Mouse (Mus musculus): ENCODE data around the gene Maip1. TPM values are rescaled to one million over a fixed set of nuclear protein-coding genes. Genes with fewer than 3 reads are reported as not detected.

Gene Maip1
- polyA plus RNA-seq, 1 experiment from 2014 or later: 11.1 TPM

DNA sequence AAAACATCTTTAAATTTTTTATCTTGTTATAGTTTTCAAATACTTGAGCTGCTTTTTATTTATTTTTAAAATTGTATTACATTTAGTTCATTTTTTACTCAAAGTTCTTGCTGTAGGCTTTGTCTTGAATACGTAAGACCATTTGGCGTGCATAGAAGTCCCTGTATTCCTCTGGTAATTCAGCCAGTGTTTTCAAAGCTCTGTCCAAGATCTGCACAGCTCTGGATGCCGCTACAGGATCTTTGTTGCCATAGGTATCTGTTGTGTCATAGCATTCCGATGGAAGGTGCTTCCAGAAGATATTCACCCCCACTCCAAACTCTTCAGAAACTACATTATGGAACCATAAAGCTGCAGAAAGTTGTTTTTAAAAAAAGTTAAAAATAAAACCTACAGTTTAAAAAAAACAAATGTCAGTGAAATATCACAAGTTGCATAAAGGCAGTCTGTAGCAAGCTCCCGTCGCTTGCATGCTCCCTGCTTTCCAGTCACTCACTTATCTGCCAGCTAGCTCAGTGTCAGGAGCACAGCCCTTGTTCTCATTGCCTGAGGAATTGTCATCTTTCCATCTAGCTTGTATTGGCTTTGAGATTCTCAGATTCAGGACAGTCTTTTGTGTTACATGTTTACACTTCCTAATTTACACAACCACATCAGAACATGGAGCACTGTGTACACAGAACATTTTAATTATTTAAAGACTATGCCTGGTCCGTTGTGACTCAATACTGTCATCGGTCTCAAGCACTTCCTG is 17.5 kb upstream of the Maip1 start:
- ATAC-seq (ENCODE audit: low read depth) (no peak), DNase-seq (no peak)
- 0 out of 2 replicates have a peak, but pooled peaks cover 2% of the 10 kb centered on the region for H3K4me1 ChIP-seq (replicated peaks)
- H3K9me3 ChIP-seq (replicated peaks): no peaks in the 10 kb centered on the region
- H3K27me3 ChIP-seq: no peaks in the 10 kb centered on the region
- no peak overlapping the region for H3K4me2 ChIP-seq
- 83% methylated on average over 8 of the region's 8 CpGs for WGBS (ENCODE audit: insufficient replicate concordance)
- H3K36me3 ChIP-seq: peaks cover 20% of the 10 kb centered on the region
- no peak overlapping the region for H3K9ac ChIP-seq
- no peak overlapping the region for H3K27ac ChIP-seq
- H3K4me3 ChIP-seq (replicated peaks): no peak overlapping the region

DNA sequence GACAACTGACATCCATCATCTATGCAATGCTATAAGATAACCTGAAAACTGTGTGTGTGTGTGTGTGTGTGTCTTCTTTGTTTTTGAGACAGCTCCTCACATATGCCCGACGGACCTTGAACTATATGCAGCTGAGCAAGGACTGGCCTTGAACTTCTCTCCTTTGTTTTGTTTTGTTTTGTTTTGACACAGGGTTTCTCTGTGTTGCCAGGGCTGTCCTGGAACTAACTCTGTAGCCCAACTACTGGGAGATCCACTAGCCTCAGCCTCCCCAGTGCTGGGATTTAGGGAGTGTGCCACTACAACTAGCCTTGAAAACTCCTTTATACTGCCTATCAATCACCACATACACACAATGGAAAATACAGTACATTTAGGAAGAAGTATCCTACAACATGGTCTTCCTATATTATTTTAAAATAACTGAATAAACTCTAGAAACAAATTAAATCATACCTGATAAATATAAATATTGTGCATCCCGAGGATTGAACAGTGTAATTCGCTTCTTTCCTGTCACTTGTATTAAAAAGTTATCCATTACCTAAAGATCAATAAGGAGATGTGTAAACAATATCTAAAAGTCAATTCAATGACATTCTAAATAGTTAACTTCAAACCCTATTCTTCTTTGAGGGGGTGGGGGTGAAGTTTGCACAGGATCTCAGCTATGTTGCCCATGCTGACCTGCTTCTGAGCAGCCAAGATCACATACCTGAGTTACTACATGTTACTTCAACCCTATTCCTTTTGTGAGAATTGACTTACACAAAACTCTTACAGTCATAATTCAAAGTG is 14.9 kb upstream of the Maip1 start:
- Histone ChIP-seq H3K4me3 (replicated peaks) (no peak overlapping the region), H3K9ac (no peak overlapping the region), H3K9me3 (replicated peaks) (no peaks in the 10 kb centered on the region), H3K27me3 (no peaks in the 10 kb centered on the region), H3K36me3 (peaks cover 32% of the 10 kb centered on the region), H3K4me1 (replicated peaks) (0 out of 2 replicates have a peak, but pooled peaks cover 2% of the 10 kb centered on the region), H3K27ac (no peak overlapping the region), H3K4me2 (no peak overlapping the region)
- no peak for ATAC-seq (ENCODE audit: low read depth)
- WGBS (ENCODE audit: insufficient replicate concordance): 77% methylated on average over 4 of the region's 4 CpGs
- DNase-seq: no peak

DNA sequence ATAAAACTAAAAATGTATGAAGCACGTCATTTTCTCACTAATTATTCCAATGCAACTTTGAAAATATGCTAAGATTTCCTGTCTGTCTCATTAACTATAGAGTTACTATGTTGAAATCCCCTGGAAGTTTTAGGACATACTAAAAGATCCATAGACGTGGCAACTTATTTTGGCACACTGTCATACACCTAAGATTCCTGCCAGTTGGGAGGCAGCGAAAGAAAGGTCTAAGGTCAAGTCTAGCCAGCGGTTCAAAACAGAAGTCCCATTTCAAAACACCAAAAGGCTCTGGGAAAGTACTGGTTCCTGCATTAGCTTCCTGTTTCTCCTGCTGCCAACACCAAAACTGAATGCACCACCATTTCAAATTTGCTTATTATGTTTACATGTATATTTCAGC is 13.7 kb upstream of the Maip1 start:
- DNase-seq: no peak
- WGBS (ENCODE audit: insufficient replicate concordance): 72% methylated on average over 4 of the region's 4 CpGs
- H3K9me3 ChIP-seq (replicated peaks): no peaks in the 10 kb centered on the region
- 0 out of 2 replicates have a peak, but pooled peaks cover 2% of the 10 kb centered on the region for H3K4me1 ChIP-seq (replicated peaks)
- H3K4me3 ChIP-seq (replicated peaks): no peak overlapping the region
- no peaks in the 10 kb centered on the region for H3K27me3 ChIP-seq
- no peak overlapping the region for H3K4me2 ChIP-seq
- H3K9ac ChIP-seq: no peak overlapping the region
- ATAC-seq (ENCODE audit: low read depth): no peak
- H3K36me3 ChIP-seq: peaks cover 41% of the 10 kb centered on the region
- no peak overlapping the region for H3K27ac ChIP-seq

DNA sequence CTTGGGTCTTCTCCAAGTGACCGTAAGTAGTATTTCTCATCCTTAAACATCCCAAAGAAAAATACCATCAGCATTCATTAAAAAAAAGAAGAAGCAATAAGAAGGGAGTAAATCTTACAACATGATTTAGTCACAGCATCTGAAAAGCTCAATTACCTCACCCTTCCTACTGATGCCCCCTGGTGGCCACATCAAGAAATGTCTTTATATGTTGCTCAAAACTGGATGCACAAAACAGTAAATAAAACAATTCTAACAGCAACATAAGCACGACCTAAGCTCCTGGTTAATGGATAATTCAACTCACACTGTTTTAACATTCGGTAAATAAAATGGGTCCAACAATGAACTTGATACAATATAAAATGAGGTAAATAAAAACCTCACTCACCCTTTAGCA is 12.1 kb upstream of the Maip1 start:
- Histone ChIP-seq H3K36me3 (peaks cover 42% of the 10 kb centered on the region), H3K27ac (no peak overlapping the region), H3K4me2 (no peak overlapping the region), H3K4me3 (replicated peaks) (no peak overlapping the region), H3K4me1 (replicated peaks) (0 out of 2 replicates have a peak, but pooled peaks cover 2% of the 10 kb centered on the region), H3K27me3 (no peaks in the 10 kb centered on the region), H3K9me3 (replicated peaks) (no peaks in the 10 kb centered on the region), H3K9ac (no peak overlapping the region)
- WGBS (ENCODE audit: insufficient replicate concordance): 49% methylated on average over 3 of the region's 3 CpGs
- DNase-seq (peak; percentile 18), ATAC-seq (ENCODE audit: low read depth) (no peak)

DNA sequence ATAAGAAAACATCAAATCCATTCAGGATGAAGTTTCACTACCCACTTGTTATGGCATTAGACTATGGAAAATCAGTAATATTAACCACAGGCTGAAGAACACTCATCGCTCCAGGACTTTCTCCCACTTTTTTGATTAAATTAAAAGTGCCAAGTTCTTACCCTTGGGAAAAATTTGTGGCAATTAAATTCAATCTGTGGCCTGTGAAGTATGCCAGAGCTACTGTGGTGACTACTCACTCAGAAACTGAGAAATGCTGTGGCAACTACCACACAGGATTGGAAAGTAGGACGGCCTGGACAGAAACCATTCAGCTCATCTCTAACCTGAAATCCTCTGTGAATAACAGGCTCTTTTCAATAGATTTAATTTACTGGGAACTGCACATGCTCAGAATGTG is 5.8 kb upstream of the Maip1 start:
- DNase-seq: no peak
- no peak overlapping the region for H3K27ac ChIP-seq
- peaks cover 36% of the 10 kb centered on the region for H3K36me3 ChIP-seq
- no peak overlapping the region for H3K4me3 ChIP-seq (replicated peaks)
- 84% methylated on average over 2 of the region's 2 CpGs for WGBS (ENCODE audit: insufficient replicate concordance)
- H3K27me3 ChIP-seq: no peaks in the 10 kb centered on the region
- H3K9ac ChIP-seq: no peak overlapping the region
- peaks cover 8% of the 10 kb centered on the region for H3K4me1 ChIP-seq (replicated peaks)
- no peak for ATAC-seq (ENCODE audit: low read depth)
- no peaks in the 10 kb centered on the region for H3K9me3 ChIP-seq (replicated peaks)
- no peak overlapping the region for H3K4me2 ChIP-seq

DNA sequence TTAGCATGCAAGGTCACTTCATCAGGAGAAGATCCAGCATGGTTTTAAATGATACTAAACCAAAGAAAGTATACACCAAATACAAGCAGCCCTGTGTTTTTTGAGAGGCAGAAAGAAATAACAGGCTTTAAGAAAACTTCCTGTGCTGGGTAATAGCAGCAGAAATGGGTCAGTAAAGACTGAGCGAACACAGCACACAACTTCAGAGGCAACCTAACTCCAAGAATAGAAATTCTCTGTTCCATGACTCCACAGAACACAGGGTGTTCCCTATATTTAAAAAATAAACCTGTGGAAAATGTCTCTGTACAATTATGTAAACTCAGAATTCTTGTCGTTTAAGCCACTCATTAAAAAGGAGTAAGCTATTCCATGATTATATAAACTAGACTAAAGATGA is 5.3 kb upstream of the Maip1 start:
- DNase-seq (no peak), ATAC-seq (ENCODE audit: low read depth) (no peak)
- Histone ChIP-seq H3K4me3 (replicated peaks) (no peak overlapping the region), H3K36me3 (peaks cover 33% of the 10 kb centered on the region), H3K4me2 (no peak overlapping the region), H3K4me1 (replicated peaks) (peaks cover 12% of the 10 kb centered on the region), H3K9me3 (replicated peaks) (no peaks in the 10 kb centered on the region), H3K9ac (no peak overlapping the region), H3K27me3 (no peaks in the 10 kb centered on the region), H3K27ac (no peak overlapping the region)
- 80% methylated on average over 2 of the region's 2 CpGs for WGBS (ENCODE audit: insufficient replicate concordance)

DNA sequence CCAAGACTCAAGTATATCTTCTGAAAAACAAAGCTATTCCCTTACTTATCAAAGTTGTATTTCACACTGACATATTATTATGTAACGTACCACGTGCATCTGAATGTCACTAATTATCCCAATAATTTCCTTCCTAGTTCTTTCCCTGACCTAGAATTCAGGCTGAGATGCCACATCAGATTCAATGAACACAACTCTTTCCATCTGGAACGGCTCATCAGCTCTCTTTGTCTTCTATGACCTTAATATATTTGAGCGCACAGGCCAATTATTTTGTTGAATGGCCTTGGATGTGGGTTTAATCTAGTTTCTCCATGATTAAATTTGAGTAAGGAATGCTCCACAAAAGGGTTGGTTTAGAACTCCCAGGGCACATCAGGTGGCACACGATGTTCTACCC is 4.0 kb upstream of the Maip1 start:
- Histone ChIP-seq H3K4me2 (no peak overlapping the region), H3K27ac (no peak overlapping the region), H3K4me1 (replicated peaks) (peaks cover 13% of the 10 kb centered on the region), H3K9ac (no peak overlapping the region), H3K4me3 (replicated peaks) (no peak overlapping the region), H3K27me3 (no peaks in the 10 kb centered on the region), H3K36me3 (peaks cover 25% of the 10 kb centered on the region), H3K9me3 (replicated peaks) (no peaks in the 10 kb centered on the region)
- ATAC-seq (ENCODE audit: low read depth) (no peak), DNase-seq (no peak)
- 82% methylated on average over 5 of the region's 5 CpGs for WGBS (ENCODE audit: insufficient replicate concordance)

DNA sequence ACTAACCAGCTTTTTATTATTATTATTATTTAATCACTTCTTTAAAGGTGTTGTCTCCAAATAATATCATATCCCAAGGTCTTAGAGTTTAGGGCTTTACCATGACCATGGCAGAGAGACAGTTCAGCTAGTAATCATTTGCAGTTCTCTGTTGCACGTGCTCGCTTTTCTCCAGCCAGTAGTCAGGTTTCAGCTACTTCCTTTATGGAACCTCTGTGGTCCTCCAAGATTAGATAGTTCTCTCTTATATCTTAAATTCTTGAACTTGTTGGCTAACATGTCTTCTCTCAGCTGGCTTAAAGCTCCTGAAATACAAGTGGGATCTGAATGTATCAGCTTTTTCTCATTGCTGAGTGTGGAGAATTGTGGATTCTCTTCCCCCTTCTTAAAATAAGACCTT is 2.9 kb downstream of the Maip1 start:
- Histone ChIP-seq H3K4me3 (replicated peaks) (no peak overlapping the region), H3K9me3 (replicated peaks) (no peaks in the 10 kb centered on the region), H3K4me2 (peak overlapping the region; percentile 8; the same call in 1 of the 2 replicates), H3K27me3 (no peaks in the 10 kb centered on the region), H3K36me3 (peaks cover 25% of the 10 kb centered on the region), H3K4me1 (replicated peaks) (peaks cover 32% of the 10 kb centered on the region), H3K9ac (no peak overlapping the region), H3K27ac (no peak overlapping the region)
- DNase-seq: no peak
- 53% methylated on average over 2 of the region's 2 CpGs for WGBS (ENCODE audit: insufficient replicate concordance)
- no peak for ATAC-seq (ENCODE audit: low read depth)

DNA sequence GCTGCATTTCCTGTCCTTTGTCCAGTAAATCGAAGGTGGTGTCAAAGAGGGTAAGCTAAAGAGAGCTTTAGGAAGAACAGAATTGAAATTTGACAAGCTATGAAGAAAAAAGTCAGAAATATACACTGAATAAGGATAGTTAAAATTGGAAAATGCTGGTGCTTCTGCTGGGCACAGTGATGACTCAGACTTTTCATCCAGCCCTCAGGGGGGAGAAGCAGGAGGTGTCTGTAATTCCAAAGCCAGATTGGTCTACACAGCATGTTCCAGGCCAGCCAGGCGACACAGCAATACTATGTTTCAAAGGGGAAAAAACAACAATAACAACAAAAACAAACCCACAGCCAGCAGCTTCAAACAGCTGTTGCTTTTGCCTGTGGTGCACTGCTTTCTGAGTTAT is 7.3 kb downstream of the Maip1 start:
- Histone ChIP-seq H3K36me3 (peaks cover 45% of the 10 kb centered on the region), H3K27ac (no peak overlapping the region), H3K4me3 (replicated peaks) (no peak overlapping the region), H3K27me3 (no peaks in the 10 kb centered on the region), H3K4me1 (replicated peaks) (peaks cover 7% of the 10 kb centered on the region), H3K4me2 (no peak overlapping the region), H3K9me3 (replicated peaks) (no peaks in the 10 kb centered on the region), H3K9ac (no peak overlapping the region)
- 67% methylated on average over 2 of the region's 2 CpGs for WGBS (ENCODE audit: insufficient replicate concordance)
- no peak for ATAC-seq (ENCODE audit: low read depth)
- no peak for DNase-seq

DNA sequence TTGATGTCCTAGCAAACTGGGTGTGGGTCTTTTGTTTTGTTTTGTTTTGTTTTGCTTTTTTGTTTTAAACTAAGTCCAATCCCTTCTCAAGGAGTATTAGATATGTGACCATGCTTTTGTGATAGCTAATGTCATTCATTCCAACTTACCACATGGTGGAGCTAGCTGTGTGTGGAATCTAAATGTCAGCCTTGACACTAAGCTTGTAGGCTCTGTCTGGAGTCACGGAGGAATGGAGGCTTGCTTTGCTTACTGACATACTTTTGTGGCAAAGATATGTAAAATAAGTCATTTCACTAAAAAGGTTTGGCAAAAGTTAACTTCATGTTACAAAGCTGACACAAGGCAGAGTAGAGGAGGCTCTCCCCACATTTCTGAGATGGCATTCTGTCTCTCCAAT is 17.6 kb downstream of the Maip1 start:
- no peak for ATAC-seq (ENCODE audit: low read depth)
- Histone ChIP-seq H3K4me3 (replicated peaks) (no peak overlapping the region), H3K36me3 (no peaks in the 10 kb centered on the region), H3K4me2 (no peak overlapping the region), H3K9me3 (replicated peaks) (no peaks in the 10 kb centered on the region), H3K9ac (no peak overlapping the region), H3K4me1 (replicated peaks) (no peaks in the 10 kb centered on the region), H3K27ac (no peak overlapping the region), H3K27me3 (no peaks in the 10 kb centered on the region)
- 13% methylated on average over 1 of the region's 1 CpGs for WGBS (ENCODE audit: insufficient replicate concordance)
- DNase-seq: no peak

DNA sequence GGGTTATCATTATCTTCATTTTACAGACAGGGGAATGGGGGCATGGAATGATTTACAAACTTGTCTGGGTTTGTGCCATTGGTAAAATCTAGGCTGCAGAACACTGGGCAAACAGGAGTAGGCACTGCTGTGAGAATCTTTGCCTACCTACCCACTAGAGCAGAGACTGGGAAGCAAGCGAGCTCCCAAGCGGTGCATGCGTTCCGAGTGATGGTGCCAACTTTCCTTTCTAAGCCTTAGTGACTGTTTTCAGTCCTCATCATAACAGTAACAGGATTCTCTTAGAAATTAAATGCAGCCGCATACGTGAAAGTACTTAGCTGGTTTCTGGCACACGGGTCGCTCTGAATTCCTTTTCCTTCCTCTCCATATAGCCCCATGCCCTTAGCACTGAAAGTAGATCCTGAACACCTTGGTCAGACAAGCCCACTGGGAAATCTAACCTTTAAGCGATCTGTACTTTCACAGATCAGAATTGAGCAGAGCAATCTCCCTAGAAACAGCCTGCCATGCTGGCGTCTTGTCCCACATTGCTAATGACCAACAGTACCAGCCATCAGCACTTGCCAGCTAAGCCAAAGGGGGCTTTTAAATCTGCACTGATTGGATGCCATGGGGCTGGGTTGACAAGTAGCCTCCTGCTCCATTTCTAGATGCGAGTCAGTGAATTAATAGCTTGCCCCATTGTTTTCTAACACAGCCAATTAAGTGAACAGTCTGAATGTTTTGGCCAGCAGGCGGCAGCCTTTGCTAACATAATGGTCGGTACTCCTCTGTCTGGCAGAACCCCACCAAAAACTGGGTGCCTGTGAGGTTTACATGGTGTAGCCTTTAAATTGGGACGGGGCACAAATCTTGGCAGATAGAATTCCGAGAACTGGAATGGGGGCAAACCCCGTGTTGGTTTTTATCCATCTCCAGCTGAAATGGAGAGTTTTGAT is 22.5 kb downstream of the Maip1 start:
- no peaks in the 10 kb centered on the region for H3K36me3 ChIP-seq
- H3K9ac ChIP-seq: no peak overlapping the region
- WGBS (ENCODE audit: insufficient replicate concordance): 50% methylated on average over 16 of the region's 16 CpGs
- ATAC-seq (ENCODE audit: low read depth) (no peak), DNase-seq (peak; percentile 24)
- H3K27me3 ChIP-seq: peaks cover 3% of the 10 kb centered on the region; the same call in 1 of the 2 replicates
- no peak overlapping the region for H3K4me3 ChIP-seq (replicated peaks)
- H3K4me1 ChIP-seq (replicated peaks): no peaks in the 10 kb centered on the region
- no peak overlapping the region for H3K4me2 ChIP-seq
- H3K9me3 ChIP-seq (replicated peaks): no peaks in the 10 kb centered on the region
- no peak overlapping the region for H3K27ac ChIP-seq
